9 mouse cellular contexts compared by ENCODE assay signal in the genomic region with DNA sequence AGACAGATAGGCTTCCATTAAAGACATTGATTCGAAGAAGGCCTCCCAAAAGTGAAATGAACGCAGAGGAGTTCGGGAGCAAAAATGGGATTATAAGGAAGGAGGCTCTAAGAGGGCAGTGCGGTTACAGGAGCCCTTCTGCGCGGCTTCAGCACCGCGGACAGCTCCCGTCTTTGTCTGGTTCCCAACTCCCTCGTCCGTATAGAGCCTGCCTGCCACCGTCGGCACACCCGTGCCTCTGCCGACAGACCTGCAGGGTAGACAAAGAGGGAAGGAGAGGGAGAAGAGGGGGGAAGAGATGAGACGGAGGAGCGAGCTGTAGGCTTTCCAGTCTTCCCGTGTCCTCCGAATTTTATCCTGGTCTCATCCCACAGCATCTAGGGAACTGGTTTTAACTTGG. TPM values are rescaled to one million over a fixed set of nuclear protein-coding genes. Genes with fewer than 3 reads are reported as not detected.
DNase-seq lines count a peak whose midpoint lies in the region; ATAC-seq and TF ChIP-seq lines count a peak whose summit lies in the region.
"Had no signal": no experiment of that assay in that cellular context is flagged by ENCODE, and none has a peak within 500 bp of the region (broad histone marks: within the 10 kb centered on the region; RNA-seq: fewer than 3 reads in every experiment).

No protein-coding gene starts in this region.

- H3K4me1 ChIP-seq in G1E (ENCODE audit: insufficient read depth, low read depth, low read length): no peaks in the 10 kb centered on the region
- H3K4me1 ChIP-seq in embryonic facial prominence, embryonic 11.5 days (ENCODE audit: control insufficient read depth, insufficient read depth, low read length): no peaks in the 10 kb centered on the region; the same call in 1 of the 2 replicates
- peaks cover 12% of the 10 kb centered on the region; the same call in 1 of the 2 replicates for H3K4me1 ChIP-seq in hindbrain, embryonic 10.5 days (replicated peaks)
- H3K4me1 ChIP-seq in liver, embryonic 13.5 days (replicated peaks): no peaks in the 10 kb centered on the region
- H3K4me1 ChIP-seq in neural tube, embryonic 13.5 days (replicated peaks): peaks cover 41% of the 10 kb centered on the region

- WGBS in embryonic facial prominence, embryonic 11.5 days: under 1% methylated on average over 19 of the region's 19 CpGs
- 1% methylated on average over 19 of the region's 19 CpGs for WGBS in hindbrain, embryonic 10.5 days
- under 1% methylated on average over 19 of the region's 19 CpGs for WGBS in liver, embryonic 13.5 days (ENCODE audit: insufficient replicate concordance)
- WGBS in neural tube, embryonic 13.5 days: under 1% methylated on average over 19 of the region's 19 CpGs

- no peak overlapping the region for H3K4me2 ChIP-seq in embryonic facial prominence, embryonic 11.5 days (ENCODE audit: low read depth, low read length)
- no peak overlapping the region for H3K4me2 ChIP-seq in liver, embryonic 13.5 days
- peak overlapping the region; percentile 63 for H3K4me2 ChIP-seq in neural tube, embryonic 13.5 days
- H3K4me2 ChIP-seq: embryonic facial prominence, embryonic 13.5 days had no signal

- H3K9me3 ChIP-seq in G1E (replicated peaks): no peaks in the 10 kb centered on the region
- no peaks in the 10 kb centered on the region for H3K9me3 ChIP-seq in embryonic facial prominence, embryonic 11.5 days (replicated peaks; ENCODE audit: control insufficient read depth, low read length)
- H3K9me3 ChIP-seq in hindbrain, embryonic 10.5 days: no peaks in the 10 kb centered on the region
- no peaks in the 10 kb centered on the region for H3K9me3 ChIP-seq in liver, embryonic 13.5 days (replicated peaks)
- H3K9me3 ChIP-seq in neural tube, embryonic 13.5 days: no peaks in the 10 kb centered on the region
- H3K9me3 ChIP-seq: embryonic facial prominence, embryonic 13.5 days had no signal

- peak; percentile 19 for DNase-seq in A20 (ENCODE audit: low read depth, low spot score)
- DNase-seq in G1E (ENCODE audit: low spot score): peak; percentile 62
- DNase-seq in embryonic facial prominence, embryonic 11.5 days (ENCODE audit: low spot score): peak; percentile 94
- DNase-seq in hindbrain, embryonic 10.5 days (ENCODE audit: low spot score): peak; percentile 86
- peak; percentile 28 for DNase-seq in liver, embryonic 13.5 days
- peak; percentile 76 for DNase-seq in yolk sac, embryonic 10.5 days (ENCODE audit: low spot score)
- no peak for DNase-seq in left cerebral cortex, adult 18-20 months (ENCODE audit: low spot score in 2 of 2)

- no peaks in the 10 kb centered on the region for H3K36me3 ChIP-seq in G1E (replicated peaks)
- H3K36me3 ChIP-seq in embryonic facial prominence, embryonic 11.5 days (replicated peaks; ENCODE audit: control insufficient read depth, insufficient read depth, low read depth, low read length): no peaks in the 10 kb centered on the region
- H3K36me3 ChIP-seq in hindbrain, embryonic 10.5 days: no peaks in the 10 kb centered on the region
- no peaks in the 10 kb centered on the region for H3K36me3 ChIP-seq in liver, embryonic 13.5 days
- H3K36me3 ChIP-seq in neural tube, embryonic 13.5 days: no peaks in the 10 kb centered on the region
- H3K36me3 ChIP-seq: embryonic facial prominence, embryonic 13.5 days had no signal

- no peak for TF ChIP-seq CTCF in G1E (IDR thresholded peaks at IDR 0.05; ENCODE audit: low read depth, low read length)

- no peak overlapping the region for H3K4me3 ChIP-seq in G1E (ENCODE audit: low read depth, low read length)
- H3K4me3 ChIP-seq in embryonic facial prominence, embryonic 11.5 days (ENCODE audit: low read depth, low read length): no peak overlapping the region
- H3K4me3 ChIP-seq in hindbrain, embryonic 10.5 days: peak overlapping the region; percentile 20; the same call in 1 of the 2 replicates
- H3K4me3 ChIP-seq in liver, embryonic 13.5 days (replicated peaks): no peak overlapping the region
- H3K4me3 ChIP-seq in neural tube, embryonic 13.5 days: peak overlapping the region; percentile 59
- H3K4me3 ChIP-seq: embryonic facial prominence, embryonic 13.5 days had no signal

- no peak overlapping the region for H3K27ac ChIP-seq in embryonic facial prominence, embryonic 11.5 days (replicated peaks; ENCODE audit: low read depth, low read length)
- peak overlapping the region; percentile 62; the same call in 1 of the 2 replicates for H3K27ac ChIP-seq in hindbrain, embryonic 10.5 days
- no peak overlapping the region for H3K27ac ChIP-seq in liver, embryonic 13.5 days
- H3K27ac ChIP-seq in neural tube, embryonic 13.5 days (replicated peaks): peak overlapping the region; percentile 95
- H3K27ac ChIP-seq: embryonic facial prominence, embryonic 13.5 days had no signal

- peaks cover 32% of the 10 kb centered on the region for H3K27me3 ChIP-seq in G1E (ENCODE audit: insufficient read depth, low read length)
- H3K27me3 ChIP-seq in embryonic facial prominence, embryonic 11.5 days (ENCODE audit: control insufficient read depth, insufficient read depth, low read length): peaks cover 52% of the 10 kb centered on the region
- peaks cover 99% of the 10 kb centered on the region for H3K27me3 ChIP-seq in hindbrain, embryonic 10.5 days (ENCODE audit: insufficient read depth, poor library complexity, severe bottlenecking)
- H3K27me3 ChIP-seq in liver, embryonic 13.5 days: peaks cover 83% of the 10 kb centered on the region
- peaks cover 96% of the 10 kb centered on the region for H3K27me3 ChIP-seq in neural tube, embryonic 13.5 days

- ATAC-seq in G1E (ENCODE audit: extremely low read depth, insufficient number of reproducible peaks, low FRiP score, poor library complexity, severe bottlenecking): no peak
- peak; percentile 64; the same call in 1 of the 2 replicates for ATAC-seq in embryonic facial prominence, embryonic 11.5 days (replicated peaks; ENCODE audit: insufficient number of reproducible peaks, low FRiP score, low TSS enrichment, low read depth)
- ATAC-seq in liver, embryonic 13.5 days (ENCODE audit: low read depth): no peak
- ATAC-seq in neural tube, embryonic 13.5 days (ENCODE audit: low read depth): no peak

- no peak overlapping the region for H3K9ac ChIP-seq in embryonic facial prominence, embryonic 11.5 days (replicated peaks; ENCODE audit: low read length)
- no peak overlapping the region for H3K9ac ChIP-seq in liver, embryonic 13.5 days
- peak overlapping the region; percentile 84 for H3K9ac ChIP-seq in neural tube, embryonic 13.5 days
- H3K9ac ChIP-seq: embryonic facial prominence, embryonic 13.5 days had no signal

RNA-seq across cellular contexts. Expression of gene Lhx5, which starts 7.5 kb away (rescaled TPM):
- total RNA-seq in G1E (2014; fragmentation: Nextera tagmentation) (not detected in 2 replicates), G1E (2017) (0.05 and 0.06 TPM in 2 replicates)
- not detected in 2 replicates for polyA plus RNA-seq in G1E (2012)
- 1.5 and 2.9 TPM in 2 replicates for polyA plus RNA-seq in embryonic facial prominence, embryonic 11.5 days (2014; fragmentation: Nextera tagmentation; extraction: Ambion mirVana)
- 12.1 and 34.0 TPM in 2 replicates for polyA plus RNA-seq in hindbrain, embryonic 10.5 days (2016; fragmentation: Nextera tagmentation; extraction: Ambion mirVana)
- polyA plus RNA-seq in liver, embryonic 13.5 days (2015; fragmentation: Nextera tagmentation; extraction: Ambion mirVana): not detected in 2 replicates
- polyA plus RNA-seq in neural tube, embryonic 13.5 days (2015; fragmentation: Nextera tagmentation; extraction: Ambion mirVana): 42.0 and 46.0 TPM in 2 replicates
- not detected for total RNA-seq in left cerebral cortex, adult 18-20 months (2021)

RNA-seq across cellular contexts. Expression of gene Sdsl, which starts 48.6 kb away (rescaled TPM):
- not detected in 2 replicates for total RNA-seq in G1E (2014; fragmentation: Nextera tagmentation)
- total RNA-seq in G1E (2017): 0.70 and 1.6 TPM in 2 replicates
- polyA plus RNA-seq in G1E (2012): 0.98 and 1.1 TPM in 2 replicates
- 3.6 and 4.9 TPM in 2 replicates for polyA plus RNA-seq in embryonic facial prominence, embryonic 11.5 days (2014; fragmentation: Nextera tagmentation; extraction: Ambion mirVana)
- 6.2 and 7.9 TPM in 2 replicates for polyA plus RNA-seq in hindbrain, embryonic 10.5 days (2016; fragmentation: Nextera tagmentation; extraction: Ambion mirVana)
- polyA plus RNA-seq in liver, embryonic 13.5 days (2015; fragmentation: Nextera tagmentation; extraction: Ambion mirVana): 0.82 and 1.0 TPM in 2 replicates
- 5.2 and 6.9 TPM in 2 replicates for polyA plus RNA-seq in neural tube, embryonic 13.5 days (2015; fragmentation: Nextera tagmentation; extraction: Ambion mirVana)
- 1 to 10 TPM; 7.9 to 8.6 TPM for total RNA-seq in left cerebral cortex, adult 18-20 months (2021)

RNA-seq across cellular contexts. Expression of gene Sds, which starts 52.3 kb away (rescaled TPM):
- total RNA-seq in G1E (2014; fragmentation: Nextera tagmentation) (not detected in 2 replicates), G1E (2017) (not detected in 2 replicates)
- not detected in 2 replicates for polyA plus RNA-seq in G1E (2012)
- not detected in 2 replicates for polyA plus RNA-seq in embryonic facial prominence, embryonic 11.5 days (2014; fragmentation: Nextera tagmentation; extraction: Ambion mirVana)
- polyA plus RNA-seq in hindbrain, embryonic 10.5 days (2016; fragmentation: Nextera tagmentation; extraction: Ambion mirVana): not detected in 2 replicates
- not detected in 2 replicates for polyA plus RNA-seq in liver, embryonic 13.5 days (2015; fragmentation: Nextera tagmentation; extraction: Ambion mirVana)
- polyA plus RNA-seq in neural tube, embryonic 13.5 days (2015; fragmentation: Nextera tagmentation; extraction: Ambion mirVana): not detected in 2 replicates
- not detected for total RNA-seq in left cerebral cortex, adult 18-20 months (2021)
- polyA plus RNA-seq: embryonic facial prominence, embryonic 13.5 days had no signal

Comparison
In these comparisons a context has a peak if more than half of its experiments do, and no peak if none do; other contexts are left out.
1. DNase-seq: peak in A20 (single experiment), G1E (single experiment), embryonic facial prominence, embryonic 11.5 days (single experiment), hindbrain, embryonic 10.5 days (single experiment), liver, embryonic 13.5 days (single experiment) and yolk sac, embryonic 10.5 days (single experiment); none in left cerebral cortex, adult 18-20 months (0 of 2).
2. H3K4me3 ChIP-seq: peak in hindbrain, embryonic 10.5 days (single experiment) and neural tube, embryonic 13.5 days (single experiment); none in G1E (single experiment), embryonic facial prominence, embryonic 11.5 days (single experiment) and liver, embryonic 13.5 days (single experiment).
3. H3K27ac ChIP-seq: peak in hindbrain, embryonic 10.5 days (single experiment) and neural tube, embryonic 13.5 days (single experiment); none in embryonic facial prominence, embryonic 11.5 days (single experiment) and liver, embryonic 13.5 days (single experiment).